18 mouse cellular contexts compared by ENCODE assay signal in genomic region chr9:30508966-30509365, GRCm38 (mm10).
A peak's percentile ranks its signal among the peaks of the same experiment; 100 is the strongest.
DNase-seq lines count a peak whose midpoint lies in the region; ATAC-seq and TF ChIP-seq lines count a peak whose summit lies in the region.
"Had no signal": no experiment of that assay in that cellular context is flagged by ENCODE, and none has a peak within 500 bp of the region (broad histone marks: within the 10 kb centered on the region; RNA-seq: fewer than 3 reads in every experiment).

No protein-coding gene starts in this region.

- no peaks in the 10 kb centered on the region for H3K4me1 ChIP-seq in hindbrain, postnatal 0 days (ENCODE audit: insufficient read depth, low read length)
- H3K4me1 ChIP-seq in hindbrain, embryonic 11.5 days (replicated peaks; ENCODE audit: control insufficient read depth, insufficient read depth, low read length), result no peaks in the 10 kb centered on the region
- H3K4me1 ChIP-seq: forebrain, embryonic 12.5 days; liver, embryonic 13.5 days; midbrain, embryonic 12.5 days; neural tube, embryonic 12.5 days had no signal

- no peak overlapping the region for H3K4me2 ChIP-seq in hindbrain, postnatal 0 days (ENCODE audit: low read depth, low read length)
- no peak overlapping the region for H3K4me2 ChIP-seq in hindbrain, embryonic 11.5 days (replicated peaks; ENCODE audit: low read depth, low read length)
- H3K4me2 ChIP-seq: forebrain, embryonic 12.5 days; hindbrain, embryonic 14.5 days; liver, embryonic 13.5 days; lung, embryonic 14.5 days; midbrain, embryonic 12.5 days; neural tube, embryonic 12.5 days had no signal

- H3K9ac ChIP-seq in hindbrain, postnatal 0 days (replicated peaks; ENCODE audit: low read length), result no peak overlapping the region
- H3K9ac ChIP-seq in hindbrain, embryonic 11.5 days (ENCODE audit: low read depth, low read length), result no peak overlapping the region
- H3K9ac ChIP-seq: forebrain, embryonic 12.5 days; hindbrain, embryonic 14.5 days; liver, embryonic 13.5 days; lung, embryonic 14.5 days; midbrain, embryonic 12.5 days; neural tube, embryonic 12.5 days had no signal

- no peaks in the 10 kb centered on the region for H3K9me3 ChIP-seq in hindbrain, postnatal 0 days (ENCODE audit: low read length)
- no peaks in the 10 kb centered on the region for H3K9me3 ChIP-seq in hindbrain, embryonic 11.5 days (ENCODE audit: control insufficient read depth, low read length)
- H3K9me3 ChIP-seq: forebrain, embryonic 12.5 days; liver, embryonic 13.5 days; midbrain, embryonic 12.5 days had no signal

- no peak for ATAC-seq in hindbrain, postnatal 0 days
- no peak for ATAC-seq in hindbrain, embryonic 11.5 days (ENCODE audit: low FRiP score)
- ATAC-seq in granulocyte monocyte progenitor cell, adult 5-6 weeks (replicated peaks; ENCODE audit: poor library complexity, severe bottlenecking), result no peak

- DNase-seq in gastrocnemius, postnatal 14 days, result peak; percentile 17
- DNase-seq in gastrocnemius, postnatal 36 days, result no peak
- DNase-seq in hindbrain, postnatal 0 days (ENCODE audit: low spot score), result peak; percentile 9
- no peak for DNase-seq in hindbrain, embryonic 11.5 days (ENCODE audit: low spot score)
- DNase-seq in adipocyte (ENCODE audit: low spot score), result peak; percentile 74
- DNase-seq in heart, postnatal 14 days, result peak; percentile 21 to 25
- DNase-seq: adrenal gland, postnatal 36 days; cerebellum, adult 9-10 months; liver, embryonic 13.5 days; lung, embryonic 14.5 days; right cerebral cortex, postnatal 14 days; spleen, adult 18-20 months had no signal

- H3K27me3 ChIP-seq in hindbrain, postnatal 0 days (ENCODE audit: insufficient read depth, low read length), result no peaks in the 10 kb centered on the region
- H3K27me3 ChIP-seq in hindbrain, embryonic 11.5 days (ENCODE audit: control insufficient read depth, insufficient read depth, low read length), result no peaks in the 10 kb centered on the region
- H3K27me3 ChIP-seq: forebrain, embryonic 12.5 days; liver, embryonic 13.5 days; midbrain, embryonic 12.5 days; neural tube, embryonic 12.5 days had no signal

- H3K4me3 ChIP-seq in hindbrain, postnatal 0 days (ENCODE audit: low read length), result no peak overlapping the region
- H3K4me3 ChIP-seq in hindbrain, embryonic 11.5 days (ENCODE audit: low read depth, low read length), result no peak overlapping the region
- H3K4me3 ChIP-seq: forebrain, embryonic 12.5 days; left cerebral cortex, adult 2 months; liver, embryonic 13.5 days; midbrain, embryonic 12.5 days; neural tube, embryonic 12.5 days had no signal

- no peaks in the 10 kb centered on the region for H3K36me3 ChIP-seq in hindbrain, postnatal 0 days (ENCODE audit: insufficient read depth, low read length)
- H3K36me3 ChIP-seq in hindbrain, embryonic 11.5 days (ENCODE audit: control insufficient read depth, insufficient read depth, low read length), result no peaks in the 10 kb centered on the region
- H3K36me3 ChIP-seq: forebrain, embryonic 12.5 days; liver, embryonic 13.5 days; midbrain, embryonic 12.5 days; neural tube, embryonic 12.5 days had no signal

- 66% methylated on average over 5 of the region's 5 CpGs for WGBS in hindbrain, postnatal 0 days
- WGBS in hindbrain, embryonic 11.5 days, result 80% methylated on average over 5 of the region's 5 CpGs

- no peak for TF ChIP-seq CTCF in hindbrain, postnatal 0 days (IDR thresholded peaks at IDR 0.05; ENCODE audit: low read depth)

- intact Hi-C loops in gastrocnemius, postnatal 14 days (cut with DNase I; ENCODE audit: low total_unique reads), result no loop called here
- intact Hi-C loops in gastrocnemius, postnatal 36 days (cut with DNase I), result no loop called here
- intact Hi-C loops in heart, postnatal 14 days (cut with DNase I), result no loop called here

- no peak overlapping the region for H3K27ac ChIP-seq in hindbrain, postnatal 0 days
- H3K27ac ChIP-seq in hindbrain, embryonic 11.5 days (ENCODE audit: low read depth, low read length), result no peak overlapping the region
- H3K27ac ChIP-seq: forebrain, embryonic 12.5 days; hindbrain, embryonic 14.5 days; left cerebral cortex, adult 2 months; liver, embryonic 13.5 days; midbrain, embryonic 12.5 days; neural tube, embryonic 12.5 days had no signal

Comparison
In these comparisons a context has a peak if more than half of its experiments do, and no peak if none do; other contexts are left out.
1. DNase-seq: peak in gastrocnemius, postnatal 14 days (single experiment), hindbrain, postnatal 0 days (single experiment), adipocyte (single experiment) and heart, postnatal 14 days (2 of 2); none in gastrocnemius, postnatal 36 days (0 of 2) and hindbrain, embryonic 11.5 days (single experiment).